7 mouse cellular contexts compared by ENCODE assay signal in the genomic region with DNA sequence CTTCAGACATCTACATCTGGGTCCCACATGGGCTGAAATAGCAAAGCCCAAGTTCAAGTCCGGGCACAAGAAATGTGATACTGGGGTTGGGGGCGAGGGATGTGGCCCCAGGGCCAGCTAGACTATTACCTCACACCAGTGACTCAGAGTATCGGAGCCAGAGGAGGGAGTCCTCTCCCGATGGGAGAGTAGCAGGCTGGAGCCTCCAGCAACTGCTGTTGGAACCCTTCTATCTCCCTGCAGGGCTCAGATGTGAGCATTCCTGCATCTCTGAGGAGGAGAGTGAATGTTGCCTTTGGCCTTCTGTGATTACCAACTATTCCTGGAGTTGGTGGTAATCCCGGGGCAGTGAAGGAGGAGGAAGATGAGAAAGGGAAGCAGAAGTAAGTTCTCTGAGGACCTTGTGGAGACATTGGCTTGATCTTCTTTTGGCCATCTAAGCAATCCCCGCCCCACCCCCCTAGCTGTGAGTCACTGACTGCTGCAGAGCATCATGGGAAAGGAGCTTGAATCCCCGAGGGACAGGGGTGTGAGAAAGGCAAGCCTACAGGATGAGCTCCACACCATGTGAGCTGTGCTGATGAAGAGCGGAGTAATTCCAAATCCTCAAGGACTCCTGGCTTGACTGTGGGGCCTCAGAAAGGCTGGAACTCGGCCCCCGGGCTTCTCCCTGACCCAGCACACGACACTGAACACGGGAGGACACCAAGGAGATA.
DNase-seq lines count a peak whose midpoint lies in the region; TF ChIP-seq lines count a peak whose summit lies in the region.

No protein-coding gene starts in this region.

- intact Hi-C loops in heart, postnatal 14 days (cut with DNase I): loop anchor here (5.0 kb wide), 1 partner anchor 59 kb away; no protein-coding TSS in a partner anchor

- TF ChIP-seq CTCF in embryonic fibroblast, embryonic 13.5 days (IDR thresholded peaks at IDR 0.05; ENCODE audit: borderline replicate concordance, insufficient read depth, low read length): no peak
- no peak for TF ChIP-seq CTCF in lung, adult 2 months (IDR thresholded peaks at IDR 0.05; ENCODE audit: insufficient read depth, low read length)

- peaks cover 20% of the 10 kb centered on the region for H3K4me1 ChIP-seq in embryonic fibroblast, embryonic 13.5 days (ENCODE audit: control insufficient read depth, insufficient read depth, low read length)
- H3K4me1 ChIP-seq in lung, adult 2 months (ENCODE audit: control insufficient read depth, insufficient read depth, low read length): peaks cover 3% of the 10 kb centered on the region; the same call in 1 of the 2 replicates

- H3K4me3 ChIP-seq in embryonic fibroblast, embryonic 13.5 days (ENCODE audit: insufficient read depth, low read length): no peak overlapping the region
- H3K4me3 ChIP-seq in lung, adult 2 months (replicated peaks; ENCODE audit: extremely low read depth, low read depth, low read length): no peak overlapping the region

- DNase-seq in 3134 (ENCODE audit: extremely low read depth, insufficient read length, low spot score) (peak; percentile 84), ES-CJ7 (ENCODE audit: low read depth, low spot score) (peak; percentile 37)
- DNase-seq in heart, postnatal 14 days: peak; percentile 82 to 87
- DNase-seq in lung, adult 2 months: no peak
- DNase-seq in urinary bladder, postnatal 25 days (ENCODE audit: low spot score): peak; percentile 48
- no peak for DNase-seq in cerebellum, adult 9-10 months

- TF ChIP-seq POLR2A in embryonic fibroblast, embryonic 13.5 days (IDR thresholded peaks at IDR 0.05; ENCODE audit: low read depth, low read length): no peak
- TF ChIP-seq POLR2A in lung, adult 2 months (IDR thresholded peaks at IDR 0.05; ENCODE audit: borderline replicate concordance, extremely low read depth, low read depth, low read length): 0 out of 2 replicates have a peak, but pooled peaks have one; percentile 32

- H3K27ac ChIP-seq in embryonic fibroblast, embryonic 13.5 days (ENCODE audit: insufficient read depth, low read length): peak overlapping the region; percentile 54

- 67% methylated on average over 12 of the region's 12 CpGs for WGBS in lung, adult 2 months

Comparison
In these comparisons a context has a peak if more than half of its experiments do, and no peak if none do; other contexts are left out.
1. DNase-seq: peak in 3134 (single experiment), ES-CJ7 (single experiment), heart, postnatal 14 days (2 of 2) and urinary bladder, postnatal 25 days (single experiment); none in lung, adult 2 months (single experiment) and cerebellum, adult 9-10 months (single experiment).